Mouse (Mus musculus) G1E (cell line): Measurements from ENCODE around the gene Nxpe3.

Source experiments
- CTCF ChIP-seq: IDR thresholded peaks from 2 replicates; pipeline ENCODE4 v1.5.1; 2012; ENCODE audit warnings: low read depth, low read length, inconsistent platforms, mixed read lengths
- GATA1 ChIP-seq: IDR thresholded peaks from 2 replicates; pipeline ENCODE4 v1.6.1; 2012; ENCODE audit warnings: borderline replicate concordance, low read length, inconsistent platforms, mixed read lengths
- GATA2 ChIP-seq: IDR thresholded peaks from 2 replicates; pipeline ENCODE4 v1.6.1; 2012; ENCODE audit warnings: low read depth, low read length, inconsistent platforms, borderline replicate concordance
- POLR2AphosphoS5 ChIP-seq: IDR thresholded peaks from 2 replicates; pipeline ENCODE4 v1.6.1; 2012; ENCODE audit warnings: low read depth, low read length, inconsistent platforms; ENCODE audit not compliant: insufficient replicate concordance
- TAL1 ChIP-seq: conservative IDR thresholded peaks from 2 replicates; pipeline ENCODE4 v1.6.1; 2012; ENCODE audit warnings: low read depth, low read length, inconsistent platforms, mixed read lengths

DNA sequence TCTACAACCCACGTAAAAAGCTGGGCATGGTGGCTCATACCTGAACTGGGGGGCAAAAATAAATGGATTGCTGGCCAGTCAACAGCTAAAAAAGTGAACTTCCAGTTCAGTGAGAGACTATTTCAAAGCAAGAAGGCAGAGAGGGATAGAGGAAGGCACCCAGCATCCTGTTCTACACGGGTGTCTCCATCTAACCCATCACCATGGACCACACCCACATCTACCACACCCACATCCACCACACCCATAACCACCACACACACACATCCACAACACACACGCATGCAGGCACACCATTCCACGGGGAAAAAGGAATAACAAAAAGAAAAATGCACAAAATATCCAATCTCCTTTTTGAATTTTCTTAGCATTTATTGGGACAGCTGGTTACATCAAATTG, 28.9 kb upstream of the Nxpe3 start:
- TF ChIP-seq CTCF (no peak), GATA1 (no peak), GATA2 (no peak), POLR2AphosphoS5 (no peak), TAL1 (no peak)
